Mouse (Mus musculus) thymus, adult 2 months (tissue): ENCODE results near the gene Med19. TPM values are rescaled to one million over a fixed set of nuclear protein-coding genes. Genes with fewer than 3 reads are reported as not detected.
A peak's percentile ranks its signal among the peaks of the same experiment; 100 is the strongest.
"Not testable (repeated sequence)": the region's sequence is repeated elsewhere in the genome, so short reads cannot be mapped to it uniquely, and the experiment has no call there.

Source experiments
- DNase-seq: peaks from one replicate; pipeline ENCODE4 v3.0.0; 2021
- H3K27ac ChIP-seq: fragments of 200-500 bp; 2 replicates; pipeline ENCODE4 v1.5.1; 2012; ENCODE audit warnings: low read length, control low read depth; ENCODE audit not compliant: control insufficient read depth, insufficient read depth
- H3K27me3 ChIP-seq: fragments of 200-500 bp; 2 replicates; pipeline ENCODE4 v1.6.1; 2012; ENCODE audit warnings: mild to moderate bottlenecking, low read length, moderate library complexity, mixed read lengths; ENCODE audit not compliant: control insufficient read depth, insufficient read depth
- H3K36me3 ChIP-seq: fragments of 200-500 bp; 2 replicates; pipeline ENCODE4 v1.6.1; 2012; ENCODE audit warnings: mild to moderate bottlenecking, low read length, moderate library complexity; ENCODE audit not compliant: control insufficient read depth, insufficient read depth
- H3K4me1 ChIP-seq: fragments of 200-500 bp; replicated peaks from 2 replicates; pipeline ENCODE4 v1.6.1; 2012; ENCODE audit warnings: low read length; ENCODE audit not compliant: control insufficient read depth, insufficient read depth
- H3K4me3 ChIP-seq: fragments of 200-500 bp; 2 replicates; pipeline ENCODE4 v1.5.1; 2012; ENCODE audit warnings: mild to moderate bottlenecking, low read length, control low read depth, moderate library complexity; ENCODE audit not compliant: control insufficient read depth, insufficient read depth
- CTCF ChIP-seq: fragments of 200-500 bp; IDR thresholded peaks from 2 replicates; pipeline ENCODE4 v1.5.1; 2012; ENCODE audit warnings: mild to moderate bottlenecking, control low read depth, low read length, moderate library complexity, borderline replicate concordance; ENCODE audit not compliant: control insufficient read depth, poor library complexity, insufficient read depth; ENCODE audit errors: extremely low read depth
- POLR2A ChIP-seq: fragments of 200-500 bp; IDR thresholded peaks from 2 replicates; pipeline ENCODE4 v1.6.1; 2012; ENCODE audit warnings: mild to moderate bottlenecking, low read length, control low read depth, moderate library complexity; ENCODE audit not compliant: control insufficient read depth, poor library complexity, insufficient read depth; ENCODE audit errors: extremely low read depth
- WGBS: fragments of 180-500 bp; shearing (Covaris S2); methylation state at CpG from one replicate; pipeline ENCODE4 v1.1.7; 2018; 5-methylcytosine and 5-hydroxymethylcytosine counted together
- polyA plus RNA-seq: library from polyadenylated mRNA; depleted of rRNA; stranded (reverse); fragments of >200 nt; gene quantifications from 2 replicates; pipeline ENCODE4 v1.2.3, GENCODE M21; 2012

Gene Med19
- polyA plus RNA-seq, 1 experiment = 10.6 TPM

- Histone ChIP-seq H3K4me1 (peaks cover 11% of the 10 kb centered on the region), H3K27me3 (no peaks in the 10 kb centered on the region), H3K4me3 (peak overlapping the region; percentile 78), H3K27ac (no peak overlapping the region), H3K36me3 (peaks cover 18% of the 10 kb centered on the region)
- TF ChIP-seq POLR2A = no peak
- TF ChIP-seq CTCF = no peak
- WGBS = 1% methylated on average over 9 of the region's 9 CpGs
- no peak for DNase-seq
Observed at GRCm38 (mm10) chr2:84726716-84727115, 48.5 kb downstream of the Med19 start.

GRCm38 (mm10) chr2:84727172-84727858, 49.1 kb downstream of the Med19 start, which contains the start of gene Clp1:
Gene Clp1, minus strand, starts transcription at chr2:84727350.
- TF ChIP-seq POLR2A = 0 out of 2 replicates have a peak, but pooled peaks have one; percentile 47
- no peak for TF ChIP-seq CTCF
- Histone ChIP-seq H3K4me3 (peak within 1 kb of the TSS; percentile 78), H3K27ac (peak within 1 kb of the TSS; percentile 74), H3K4me1 (peaks cover 11% of the 10 kb centered on the region), H3K27me3 (no peaks in the 10 kb centered on the region), H3K36me3 (peaks cover 18% of the 10 kb centered on the region)
- DNase-seq = peak; percentile 96
- WGBS = 1% methylated on average over 39 of the region's 39 CpGs

DNA sequence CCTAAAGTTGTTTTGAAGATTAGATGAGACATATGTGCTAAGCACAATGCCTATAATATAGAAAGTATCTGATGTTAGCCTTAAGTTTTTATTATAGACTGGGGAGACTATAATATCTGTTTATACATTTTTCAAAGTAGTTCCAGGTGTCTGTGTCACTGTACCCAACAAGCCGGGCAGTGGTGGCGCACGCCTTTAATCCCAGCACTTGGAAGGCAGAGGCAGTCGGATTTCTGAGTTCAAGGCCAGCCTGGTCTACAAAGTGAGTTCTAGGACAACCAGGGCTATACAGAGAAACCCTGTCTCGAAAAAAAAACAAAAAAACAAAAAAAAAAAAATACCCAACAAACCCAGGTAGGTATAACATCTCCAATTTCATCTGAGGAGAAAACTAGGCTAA, 50.0 kb downstream of the Med19 start:
- WGBS = 92% methylated on average over 5 of the region's 5 CpGs
- not testable (repeated sequence) for H3K27me3 ChIP-seq, DNase-seq, H3K27ac ChIP-seq, H3K4me3 ChIP-seq
- Histone ChIP-seq H3K36me3 (peaks cover 18% of the 10 kb centered on the region), H3K4me1 (peaks cover 11% of the 10 kb centered on the region)

- H3K36me3 ChIP-seq = no peaks in the 10 kb centered on the region
- H3K27me3 ChIP-seq = peaks cover 4% of the 10 kb centered on the region; the same call in 1 of the 2 replicates
- peaks cover 3% of the 10 kb centered on the region for H3K4me1 ChIP-seq
- H3K27ac ChIP-seq = no peak overlapping the region
- no peak for TF ChIP-seq CTCF
- no peak for TF ChIP-seq POLR2A
- 92% methylated on average over 3 of the region's 3 CpGs for WGBS
- DNase-seq = no peak
- H3K4me3 ChIP-seq = no peak overlapping the region
Observed at GRCm38 (mm10) chr2:84731206-84731605, 53.0 kb downstream of the Med19 start.

GRCm38 (mm10) chr2:84732394-84732793, 54.2 kb downstream of the Med19 start:
- no peak overlapping the region for H3K4me3 ChIP-seq
- peaks cover 11% of the 10 kb centered on the region; the same call in 1 of the 2 replicates for H3K27me3 ChIP-seq
- H3K27ac ChIP-seq = no peak overlapping the region
- no peaks in the 10 kb centered on the region for H3K36me3 ChIP-seq
- 91% methylated on average over 1 of the region's 1 CpGs for WGBS
- no peak for DNase-seq
- H3K4me1 ChIP-seq = peaks cover 2% of the 10 kb centered on the region; the same call in 1 of the 2 replicates
- TF ChIP-seq POLR2A = no peak
- no peak for TF ChIP-seq CTCF

DNA sequence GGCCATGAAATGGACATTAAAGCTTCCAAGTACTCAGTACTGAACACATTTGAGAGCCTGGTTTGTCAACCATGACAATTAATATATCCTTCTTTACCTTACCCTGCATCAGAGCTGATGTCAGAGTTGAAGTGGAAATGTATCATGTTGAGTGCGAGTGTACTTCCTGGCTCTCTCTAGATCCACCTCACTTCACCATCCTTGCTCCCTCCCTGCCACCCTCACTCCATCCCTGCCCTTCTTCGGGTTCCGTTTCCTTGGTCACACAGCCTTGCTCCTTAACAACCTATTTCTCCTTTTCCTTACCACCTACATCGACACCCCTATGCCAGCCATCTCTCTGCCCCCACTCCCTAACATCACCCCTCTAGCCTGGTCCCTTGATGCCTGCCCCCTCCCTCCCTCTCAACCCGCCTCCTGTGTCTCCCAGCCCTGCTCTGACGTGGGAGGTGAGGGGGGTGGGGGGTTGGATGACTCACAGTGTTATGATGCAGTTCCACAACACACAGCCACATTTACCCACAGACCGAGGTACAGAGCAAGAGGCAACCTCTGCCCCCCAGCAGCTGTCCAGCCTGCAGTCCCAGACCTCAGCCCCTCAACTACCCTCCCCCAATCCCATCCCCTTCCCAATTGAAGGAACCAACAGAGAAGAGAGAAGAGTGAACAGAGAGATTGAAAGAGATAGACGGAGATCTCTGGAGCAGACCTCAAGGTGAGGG, 55.5 kb downstream of the Med19 start, which contains the start of gene Ypel4:
Ypel4 (plus strand) TSS at position 480 of the 722 bp plus-strand sequence.
- H3K27me3 ChIP-seq = peaks cover 14% of the 10 kb centered on the region; the same call in 1 of the 2 replicates
- H3K4me1 ChIP-seq = no peaks in the 10 kb centered on the region
- TF ChIP-seq CTCF (no peak), POLR2A (no peak)
- WGBS = 9% methylated on average over 8 of the region's 8 CpGs
- H3K36me3 ChIP-seq = no peaks in the 10 kb centered on the region
- no peak for DNase-seq
- H3K4me3 ChIP-seq = no peak within 1 kb of the TSS
- H3K27ac ChIP-seq = no peak within 1 kb of the TSS
